Mouse (Mus musculus) midbrain, embryonic 14.5 days (tissue): ENCODE measurements around the gene Sdhd. TPM values are rescaled to one million over a fixed set of nuclear protein-coding genes. Genes with fewer than 3 reads are reported as not detected.

ENCODE experiments used
- ATAC-seq: fragments of 200-750 bp; cut with Nextera tagmentation; 2 replicates; pipeline ENCODE4 v1.8.0; 2017; ENCODE audit warnings: moderate number of reproducible peaks, moderate library complexity; ENCODE audit not compliant: low FRiP score, low TSS enrichment
- DNase-seq: peaks from one replicate; pipeline ENCODE4 v3.0.0-alpha.2; 2015
- H3K27ac ChIP-seq: fragments of 300-500 bp; sonication (generic); replicated peaks from 2 replicates; pipeline ENCODE4 v1.5.1; 2014; ENCODE audit warnings: mild to moderate bottlenecking, low read depth, low read length, moderate library complexity
- H3K27me3 ChIP-seq: fragments of 300-500 bp; sonication (generic); 2 replicates; pipeline ENCODE4 v1.6.1; 2014; ENCODE audit warnings: low read length, control low read depth, mixed read lengths; ENCODE audit not compliant: control insufficient read depth, insufficient read depth
- H3K36me3 ChIP-seq: fragments of 300-500 bp; sonication (generic); 2 replicates; pipeline ENCODE4 v1.6.1; 2014; ENCODE audit warnings: low read length, control low read depth; ENCODE audit not compliant: control insufficient read depth, insufficient read depth
- H3K4me1 ChIP-seq: fragments of 300-500 bp; sonication (generic); 2 replicates; pipeline ENCODE4 v1.6.1; 2014; ENCODE audit warnings: mild to moderate bottlenecking, antibody characterized with exemption, low read length, control low read depth; ENCODE audit not compliant: control insufficient read depth, insufficient read depth
- H3K4me2 ChIP-seq: fragments of 300-500 bp; sonication (generic); 2 replicates; pipeline ENCODE4 v1.6.1; 2014; ENCODE audit warnings: mild to moderate bottlenecking, low read length, moderate library complexity
- H3K4me3 ChIP-seq: fragments of 300-500 bp; sonication (generic); replicated peaks from 2 replicates; pipeline ENCODE4 v1.5.1; 2014; ENCODE audit warnings: low read depth, low read length
- H3K9ac ChIP-seq: fragments of 300-500 bp; sonication (generic); replicated peaks from 2 replicates; pipeline ENCODE4 v1.6.1; 2014; ENCODE audit warnings: mild to moderate bottlenecking, low read length, moderate library complexity
- H3K9me3 ChIP-seq: fragments of 300-500 bp; sonication (generic); 2 replicates; pipeline ENCODE4 v1.6.1; 2016; ENCODE audit warnings: low read length, control low read depth, mixed read lengths; ENCODE audit not compliant: control insufficient read depth
- WGBS: fragments of 180-500 bp; shearing (Covaris S2); extraction: QIAGEN DNeasy Blood & Tissue Kit; methylation state at CpG from one replicate; pipeline ENCODE4 v1.1.7; 2014; 5-methylcytosine and 5-hydroxymethylcytosine counted together
- polyA plus RNA-seq: library from polyadenylated mRNA; unstranded; fragments of >200 nt; fragmentation: Nextera tagmentation; extraction: Ambion mirVana; gene quantifications from 2 replicates; pipeline ENCODE4 v1.2.1, GENCODE M21; 2014

The Sdhd gene
- polyA plus RNA-seq, 1 experiment from 2014 or later = 234 TPM

DNA sequence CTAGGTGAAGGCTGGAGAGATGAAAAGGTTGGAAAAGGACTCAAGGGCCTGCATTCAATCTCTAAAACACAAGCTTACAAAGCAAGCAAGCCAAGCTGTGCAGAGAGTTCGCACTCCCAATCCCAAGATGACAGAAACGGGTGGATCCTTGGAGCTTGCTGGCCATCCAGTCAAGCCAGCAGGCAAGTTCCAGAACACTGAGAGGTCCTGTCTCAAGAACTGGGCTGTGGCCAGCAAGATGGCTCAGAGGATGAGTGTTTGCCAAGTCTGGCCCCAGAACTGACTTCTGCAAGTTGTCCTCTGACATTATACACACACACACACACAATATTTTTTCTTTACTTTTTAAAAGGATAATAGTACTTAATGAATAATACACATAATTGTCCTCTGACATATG, 35.7 kb downstream of the Sdhd start:
- 91% methylated on average over 2 of the region's 2 CpGs for WGBS
- ATAC-seq = no peak
- no peaks in the 10 kb centered on the region for H3K36me3 ChIP-seq

GRCm38 (mm10) chr9:50567372-50567771, 36.2 kb downstream of the Sdhd start:
- Histone ChIP-seq H3K27me3 (no peaks in the 10 kb centered on the region), H3K36me3 (no peaks in the 10 kb centered on the region), H3K4me3 (no peak overlapping the region), H3K9ac (no peak overlapping the region), H3K9me3 (no peaks in the 10 kb centered on the region), H3K4me1 (no peaks in the 10 kb centered on the region), H3K27ac (no peak overlapping the region), H3K4me2 (no peak overlapping the region)
- ATAC-seq (no peak), DNase-seq (no peak)
- 91% methylated on average over 4 of the region's 4 CpGs for WGBS

More for the DNA sequence above, 35.7 kb downstream of the Sdhd start:
- Histone ChIP-seq H3K4me1 (no peaks in the 10 kb centered on the region), H3K27ac (no peak overlapping the region), H3K9me3 (no peaks in the 10 kb centered on the region), H3K4me2 (no peak overlapping the region), H3K27me3 (no peaks in the 10 kb centered on the region), H3K4me3 (no peak overlapping the region), H3K9ac (no peak overlapping the region)
- no peak for DNase-seq

DNA sequence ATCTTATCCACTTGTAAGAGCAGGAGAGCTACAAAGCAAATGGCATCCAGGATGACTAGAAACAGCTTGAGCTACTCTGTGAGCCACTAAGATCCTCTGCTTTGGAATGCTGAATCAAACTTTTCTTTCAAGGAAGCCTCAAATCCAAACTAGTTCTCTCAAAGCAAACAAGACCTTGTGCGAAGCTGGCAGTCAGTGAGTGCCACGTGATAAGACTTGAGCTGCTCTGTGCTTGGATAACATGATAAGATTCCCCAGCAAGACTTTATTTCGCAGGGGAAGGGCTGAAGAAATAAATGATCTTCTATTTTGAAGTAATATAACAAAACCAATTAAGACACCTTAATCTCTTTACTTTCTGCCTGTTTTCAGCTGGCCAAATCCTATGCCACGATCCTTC, 37.7 kb downstream of the Sdhd start:
- no peaks in the 10 kb centered on the region for H3K27me3 ChIP-seq
- H3K27ac ChIP-seq = no peak overlapping the region
- no peak for ATAC-seq
- no peak overlapping the region for H3K9ac ChIP-seq
- 82% methylated on average over 4 of the region's 4 CpGs for WGBS
- H3K4me1 ChIP-seq = no peaks in the 10 kb centered on the region
- no peak overlapping the region for H3K4me3 ChIP-seq
- no peaks in the 10 kb centered on the region for H3K36me3 ChIP-seq
- no peak overlapping the region for H3K4me2 ChIP-seq
- DNase-seq = no peak
- H3K9me3 ChIP-seq = no peaks in the 10 kb centered on the region

- H3K9me3 ChIP-seq = no peaks in the 10 kb centered on the region
- DNase-seq (no peak), ATAC-seq (no peak)
- no peaks in the 10 kb centered on the region for H3K36me3 ChIP-seq
- H3K4me1 ChIP-seq = no peaks in the 10 kb centered on the region
- no peak overlapping the region for H3K4me3 ChIP-seq
- H3K27me3 ChIP-seq = no peaks in the 10 kb centered on the region
- WGBS = 75% methylated on average over 7 of the region's 7 CpGs
- H3K27ac ChIP-seq = no peak overlapping the region
- no peak overlapping the region for H3K9ac ChIP-seq
- H3K4me2 ChIP-seq = no peak overlapping the region
These were observed 38.4 kb downstream of the Sdhd start for GRCm38 (mm10) chr9:50565173-50565572.

GRCm38 (mm10) chr9:50561918-50562360, 41.7 kb downstream of the Sdhd start:
- H3K4me3 ChIP-seq = no peak overlapping the region
- H3K9me3 ChIP-seq = no peaks in the 10 kb centered on the region
- WGBS = 84% methylated on average over 2 of the region's 2 CpGs

GRCm38 (mm10) chr9:50561145-50561917, 42.3 kb downstream of the Sdhd start, which contains the start of gene Tex12:
Tex12 (minus strand) TSS chr9:50561325.
- DNase-seq (no peak), ATAC-seq (no peak)
- Histone ChIP-seq H3K27me3 (no peaks in the 10 kb centered on the region), H3K27ac (no peak within 1 kb of the TSS), H3K9me3 (no peaks in the 10 kb centered on the region), H3K9ac (no peak within 1 kb of the TSS), H3K36me3 (no peaks in the 10 kb centered on the region), H3K4me2 (no peak within 1 kb of the TSS), H3K4me3 (no peak within 1 kb of the TSS), H3K4me1 (no peaks in the 10 kb centered on the region)
- 92% methylated on average over 38 of the region's 38 CpGs for WGBS

More at GRCm38 (mm10) chr9:50561918-50562360, 41.7 kb downstream of the Sdhd start:
- H3K36me3 ChIP-seq = no peaks in the 10 kb centered on the region
- H3K9ac ChIP-seq = no peak overlapping the region
- DNase-seq (no peak), ATAC-seq (no peak)
- H3K27ac ChIP-seq = no peak overlapping the region
- no peaks in the 10 kb centered on the region for H3K4me1 ChIP-seq
- no peak overlapping the region for H3K4me2 ChIP-seq
- H3K27me3 ChIP-seq = no peaks in the 10 kb centered on the region

DNA sequence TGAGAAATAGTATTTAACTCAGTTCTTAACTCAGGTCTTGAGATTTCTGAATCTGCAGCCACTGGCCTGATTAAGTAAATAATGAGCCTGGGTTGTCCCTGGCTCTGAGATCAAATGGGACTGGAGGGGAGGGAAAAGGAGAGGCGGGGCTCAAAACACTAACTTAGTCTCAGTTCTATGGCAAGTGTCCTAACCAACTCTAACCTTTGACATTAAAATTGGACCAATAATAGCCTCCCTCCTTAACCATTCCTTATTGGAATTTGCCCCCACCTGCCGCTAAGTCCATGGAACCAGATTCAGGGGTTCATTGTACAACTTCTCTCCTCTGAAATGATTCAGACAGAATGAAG, 48.5 kb downstream of the Sdhd start, which contains the start of gene Bco2:
Gene Bco2, minus strand, starts transcription at position 88 of the 353 bp plus-strand sequence.
- peak; percentile 63; the same call in 1 of the 2 replicates for ATAC-seq
- no peaks in the 10 kb centered on the region for H3K27me3 ChIP-seq
- peak within 1 kb of the TSS; percentile 42 for H3K9ac ChIP-seq
- H3K4me1 ChIP-seq = peaks cover 8% of the 10 kb centered on the region
- 10% methylated on average over 2 of the region's 2 CpGs for WGBS
- peak within 1 kb of the TSS; percentile 91 for H3K27ac ChIP-seq
- peak within 1 kb of the TSS; percentile 20 for H3K4me3 ChIP-seq
- H3K9me3 ChIP-seq = no peaks in the 10 kb centered on the region
- peak within 1 kb of the TSS; percentile 50 for H3K4me2 ChIP-seq
- no peak for DNase-seq
- no peaks in the 10 kb centered on the region for H3K36me3 ChIP-seq

DNA sequence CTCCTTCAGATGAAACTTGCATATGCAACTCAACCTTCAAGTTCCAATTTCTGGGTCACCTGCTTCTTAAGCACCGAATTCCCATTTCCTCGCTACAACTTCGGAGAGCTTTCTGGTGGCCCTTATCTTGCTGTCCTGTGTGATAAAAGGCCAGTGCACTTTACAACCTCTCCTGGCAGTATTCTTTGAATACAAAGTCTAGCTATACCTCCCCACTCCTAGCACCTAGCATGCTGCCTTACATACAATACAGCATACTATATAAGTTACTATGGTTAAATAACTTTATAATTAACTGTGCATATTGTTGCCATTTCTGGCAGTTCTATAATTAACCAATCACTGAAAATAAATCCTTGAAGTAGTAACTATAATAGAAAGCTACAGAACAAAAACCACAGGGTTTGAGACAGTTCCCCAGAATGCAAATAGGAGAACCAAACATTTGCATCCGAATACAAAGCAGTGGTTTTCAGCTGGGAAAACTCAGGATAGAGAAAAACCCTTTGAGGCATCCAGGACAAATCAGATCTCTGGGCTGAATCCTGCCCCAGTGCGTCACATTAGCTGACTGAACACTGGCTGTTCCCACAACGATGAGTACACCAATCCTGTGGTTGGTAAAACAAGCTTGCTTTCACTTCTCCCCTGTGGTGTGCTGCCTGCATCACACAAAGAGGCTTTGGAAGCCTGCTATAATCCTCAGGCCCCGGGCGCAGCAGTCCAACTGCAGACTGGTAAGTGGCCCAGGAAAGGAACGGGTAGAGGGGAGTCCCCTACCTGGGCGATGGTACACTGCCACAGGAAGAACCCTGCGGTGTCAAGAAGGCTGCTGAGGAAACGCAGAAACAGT, 49.1 kb downstream of the Sdhd start, which contains the start of gene Il18:
Gene Il18, plus strand, starts transcription at position 587 of the 853 bp plus-strand sequence.
- peaks cover 8% of the 10 kb centered on the region for H3K4me1 ChIP-seq
- peak; percentile 89 for DNase-seq
- peak within 1 kb of the TSS; percentile 50 for H3K4me2 ChIP-seq
- ATAC-seq = peak; percentile 95
- H3K9me3 ChIP-seq = no peaks in the 10 kb centered on the region
- 17% methylated on average over 12 of the region's 12 CpGs for WGBS
- no peaks in the 10 kb centered on the region for H3K27me3 ChIP-seq
- no peaks in the 10 kb centered on the region for H3K36me3 ChIP-seq
- peak within 1 kb of the TSS; percentile 42 for H3K9ac ChIP-seq
- peak within 1 kb of the TSS; percentile 91 for H3K27ac ChIP-seq
- peak within 1 kb of the TSS; percentile 20 for H3K4me3 ChIP-seq
